Mouse (Mus musculus): ENCODE measurements at regions not wholly inside any gene's neighbourhood (a gene's known extent, or its start where the extent isn't known, plus 50 kb on each side); places are given as distances from the start of the nearest gene placed in this dataset.
A peak's percentile ranks its signal among the peaks of the same experiment; 100 is the strongest.

- Histone ChIP-seq H3K36me3 (ENCODE audit: control insufficient read depth, insufficient read depth, low read length) (no peaks in the 10 kb centered on the region), H3K9ac (ENCODE audit: low read length) (no peak overlapping the region), H3K4me1 (ENCODE audit: control insufficient read depth, insufficient read depth, low read length) (peaks cover 2% of the 10 kb centered on the region; the same call in 1 of the 2 replicates), H3K27me3 (ENCODE audit: control insufficient read depth, insufficient read depth, low read length) (no peaks in the 10 kb centered on the region), H3K9me3 (ENCODE audit: control insufficient read depth, low read length) (no peaks in the 10 kb centered on the region), H3K4me3 (ENCODE audit: low read depth, low read length) (no peak overlapping the region), H3K27ac (ENCODE audit: low read depth, low read length) (no peak overlapping the region), H3K4me2 (peak overlapping the region; percentile 16; the same call in 1 of the 2 replicates)
- WGBS = 46% methylated on average over 5 of the region's 5 CpGs
- ATAC-seq (ENCODE audit: low FRiP score) (no peak), DNase-seq (ENCODE audit: low spot score, missing footprints) (peak; percentile 84)
These were observed 154.5 kb downstream of the Gm45692 start for GRCm38 (mm10) chr8:26273792-26274191.

- no peaks in the 10 kb centered on the region for H3K9me3 ChIP-seq (ENCODE audit: control insufficient read depth, low read length)
- ATAC-seq (ENCODE audit: low FRiP score) (no peak), DNase-seq (ENCODE audit: low spot score, missing footprints) (no peak)
- peaks cover 2% of the 10 kb centered on the region; the same call in 1 of the 2 replicates for H3K4me1 ChIP-seq (ENCODE audit: control insufficient read depth, insufficient read depth, low read length)
- H3K9ac ChIP-seq (ENCODE audit: low read length) = no peak overlapping the region
- H3K27me3 ChIP-seq (ENCODE audit: control insufficient read depth, insufficient read depth, low read length) = no peaks in the 10 kb centered on the region
- H3K27ac ChIP-seq (ENCODE audit: low read depth, low read length) = no peak overlapping the region
- H3K4me2 ChIP-seq = no peak overlapping the region
- no peaks in the 10 kb centered on the region for H3K36me3 ChIP-seq (ENCODE audit: control insufficient read depth, insufficient read depth, low read length)
- H3K4me3 ChIP-seq (ENCODE audit: low read depth, low read length) = no peak overlapping the region
- 97% methylated on average over 6 of the region's 6 CpGs for WGBS
These were observed 155.1 kb downstream of the Gm45692 start for GRCm38 (mm10) chr8:26274481-26274880.

GRCm38 (mm10) chr8:26282156-26282935 lies 163.0 kb downstream of the Gm45692 start:
- ATAC-seq (ENCODE audit: low FRiP score) (no peak), DNase-seq (ENCODE audit: low spot score, missing footprints) (no peak)
- Histone ChIP-seq H3K27ac (ENCODE audit: low read depth, low read length) (no peak overlapping the region), H3K27me3 (ENCODE audit: control insufficient read depth, insufficient read depth, low read length) (no peaks in the 10 kb centered on the region), H3K36me3 (ENCODE audit: control insufficient read depth, insufficient read depth, low read length) (no peaks in the 10 kb centered on the region), H3K9ac (ENCODE audit: low read length) (no peak overlapping the region), H3K4me2 (no peak overlapping the region), H3K4me3 (ENCODE audit: low read depth, low read length) (no peak overlapping the region), H3K9me3 (ENCODE audit: control insufficient read depth, low read length) (no peaks in the 10 kb centered on the region), H3K4me1 (ENCODE audit: control insufficient read depth, insufficient read depth, low read length) (no peaks in the 10 kb centered on the region)
- WGBS = 68% methylated on average over 11 of the region's 11 CpGs

GRCm38 (mm10) chr8:26283957-26284356 lies 164.6 kb downstream of the Gm45692 start:
- ATAC-seq (ENCODE audit: low FRiP score) = no peak
- H3K4me1 ChIP-seq (ENCODE audit: control insufficient read depth, insufficient read depth, low read length) = no peaks in the 10 kb centered on the region
- DNase-seq (ENCODE audit: low spot score, missing footprints) = no peak
- H3K36me3 ChIP-seq (ENCODE audit: control insufficient read depth, insufficient read depth, low read length) = no peaks in the 10 kb centered on the region
- H3K27me3 ChIP-seq (ENCODE audit: control insufficient read depth, insufficient read depth, low read length) = no peaks in the 10 kb centered on the region
- no peak overlapping the region for H3K27ac ChIP-seq (ENCODE audit: low read depth, low read length)
- H3K9ac ChIP-seq (ENCODE audit: low read length) = no peak overlapping the region
- H3K4me3 ChIP-seq (ENCODE audit: low read depth, low read length) = no peak overlapping the region
- WGBS = 70% methylated on average over 2 of the region's 2 CpGs
- H3K9me3 ChIP-seq (ENCODE audit: control insufficient read depth, low read length) = no peaks in the 10 kb centered on the region
- no peak overlapping the region for H3K4me2 ChIP-seq

GRCm38 (mm10) chr8:26287665-26288064 lies 168.3 kb downstream of the Gm45692 start:
- DNase-seq (ENCODE audit: low spot score, missing footprints) (no peak), ATAC-seq (ENCODE audit: low FRiP score) (no peak)
- Histone ChIP-seq H3K9ac (ENCODE audit: low read length) (no peak overlapping the region), H3K4me3 (ENCODE audit: low read depth, low read length) (no peak overlapping the region), H3K27ac (ENCODE audit: low read depth, low read length) (no peak overlapping the region), H3K9me3 (ENCODE audit: control insufficient read depth, low read length) (no peaks in the 10 kb centered on the region), H3K36me3 (ENCODE audit: control insufficient read depth, insufficient read depth, low read length) (no peaks in the 10 kb centered on the region), H3K4me2 (no peak overlapping the region), H3K27me3 (ENCODE audit: control insufficient read depth, insufficient read depth, low read length) (no peaks in the 10 kb centered on the region), H3K4me1 (ENCODE audit: control insufficient read depth, insufficient read depth, low read length) (no peaks in the 10 kb centered on the region)
- WGBS = 55% methylated on average over 6 of the region's 6 CpGs

- no peaks in the 10 kb centered on the region for H3K4me1 ChIP-seq (ENCODE audit: control insufficient read depth, insufficient read depth, low read length)
- no peak for ATAC-seq (ENCODE audit: low FRiP score)
- no peak for DNase-seq (ENCODE audit: low spot score, missing footprints)
- H3K4me3 ChIP-seq (ENCODE audit: low read depth, low read length) = no peak overlapping the region
- no peak overlapping the region for H3K4me2 ChIP-seq
- no peaks in the 10 kb centered on the region for H3K36me3 ChIP-seq (ENCODE audit: control insufficient read depth, insufficient read depth, low read length)
- no peak overlapping the region for H3K9ac ChIP-seq (ENCODE audit: low read length)
- H3K27ac ChIP-seq (ENCODE audit: low read depth, low read length) = no peak overlapping the region
- H3K9me3 ChIP-seq (ENCODE audit: control insufficient read depth, low read length) = no peaks in the 10 kb centered on the region
- no peaks in the 10 kb centered on the region for H3K27me3 ChIP-seq (ENCODE audit: control insufficient read depth, insufficient read depth, low read length)
- 94% methylated on average over 4 of the region's 4 CpGs for WGBS
These were observed 168.8 kb downstream of the Gm45692 start for GRCm38 (mm10) chr8:26288163-26288562.

- H3K4me1 ChIP-seq (ENCODE audit: control insufficient read depth, insufficient read depth, low read length) = no peaks in the 10 kb centered on the region
- no peaks in the 10 kb centered on the region for H3K36me3 ChIP-seq (ENCODE audit: control insufficient read depth, insufficient read depth, low read length)
- no peak overlapping the region for H3K4me2 ChIP-seq
- H3K9me3 ChIP-seq (ENCODE audit: control insufficient read depth, low read length) = no peaks in the 10 kb centered on the region
- no peak for ATAC-seq (ENCODE audit: low FRiP score)
- peak; percentile 17 for DNase-seq (ENCODE audit: low spot score, missing footprints)
- H3K4me3 ChIP-seq (ENCODE audit: low read depth, low read length) = no peak overlapping the region
- 87% methylated on average over 10 of the region's 10 CpGs for whole genome bisulfite sequencing
- no peak overlapping the region for H3K9ac ChIP-seq (ENCODE audit: low read length)
- H3K27ac ChIP-seq (ENCODE audit: low read depth, low read length) = no peak overlapping the region
- H3K27me3 ChIP-seq (ENCODE audit: control insufficient read depth, insufficient read depth, low read length) = no peaks in the 10 kb centered on the region
These were observed 178.9 kb downstream of the Gm45692 start for GRCm38 (mm10) chr8:26298066-26298804.

- Histone ChIP-seq H3K9ac (ENCODE audit: low read length) (no peak overlapping the region), H3K4me2 (no peak overlapping the region), H3K27ac (ENCODE audit: low read depth, low read length) (no peak overlapping the region), H3K36me3 (ENCODE audit: control insufficient read depth, insufficient read depth, low read length) (no peaks in the 10 kb centered on the region), H3K4me3 (ENCODE audit: low read depth, low read length) (no peak overlapping the region), H3K27me3 (ENCODE audit: control insufficient read depth, insufficient read depth, low read length) (no peaks in the 10 kb centered on the region), H3K4me1 (ENCODE audit: control insufficient read depth, insufficient read depth, low read length) (no peaks in the 10 kb centered on the region), H3K9me3 (ENCODE audit: control insufficient read depth, low read length) (no peaks in the 10 kb centered on the region)
- 64% methylated on average over 6 of the region's 6 CpGs for WGBS
- ATAC-seq (ENCODE audit: low FRiP score) (no peak), DNase-seq (ENCODE audit: low spot score, missing footprints) (no peak)
These were observed 180.9 kb downstream of the Gm45692 start for GRCm38 (mm10) chr8:26300246-26300645.

GRCm38 (mm10) chr8:26301961-26302360 lies 182.6 kb downstream of the Gm45692 start:
- H3K36me3 ChIP-seq (ENCODE audit: control insufficient read depth, insufficient read depth, low read length) = no peaks in the 10 kb centered on the region
- no peaks in the 10 kb centered on the region for H3K9me3 ChIP-seq (ENCODE audit: control insufficient read depth, low read length)
- 87% methylated on average over 4 of the region's 4 CpGs for WGBS
- DNase-seq (ENCODE audit: low spot score, missing footprints) (no peak), ATAC-seq (ENCODE audit: low FRiP score) (no peak)
- H3K4me2 ChIP-seq = no peak overlapping the region
- no peaks in the 10 kb centered on the region for H3K4me1 ChIP-seq (ENCODE audit: control insufficient read depth, insufficient read depth, low read length)
- no peak overlapping the region for H3K27ac ChIP-seq (ENCODE audit: low read depth, low read length)
- no peaks in the 10 kb centered on the region for H3K27me3 ChIP-seq (ENCODE audit: control insufficient read depth, insufficient read depth, low read length)
- no peak overlapping the region for H3K9ac ChIP-seq (ENCODE audit: low read length)
- H3K4me3 ChIP-seq (ENCODE audit: low read depth, low read length) = no peak overlapping the region

Data from midbrain, embryonic 11.5 days (tissue).